Mouse (Mus musculus): Measurements from ENCODE around the gene Tmed10. TPM values are rescaled to one million over a fixed set of nuclear protein-coding genes. Genes with fewer than 3 reads are reported as not detected.

Gene Tmed10
- polyA plus RNA-seq, 1 experiment from 2014 or later, result 230 TPM

- Histone ChIP-seq H3K4me2 (replicated peaks) (no peak overlapping the region), H3K4me1 (peaks cover 13% of the 10 kb centered on the region), H3K27ac (no peak overlapping the region), H3K27me3 (replicated peaks) (no peaks in the 10 kb centered on the region), H3K9ac (no peak overlapping the region), H3K4me3 (no peak overlapping the region), H3K9me3 (no peaks in the 10 kb centered on the region), H3K36me3 (peaks cover 16% of the 10 kb centered on the region)
- 74% methylated on average over 4 of the region's 4 CpGs for WGBS
- no peak for ATAC-seq (ENCODE audit: low FRiP score, low read depth)
Observed at GRCm38 (mm10) chr12:85342310-85342709, 32.3 kb downstream of the Tmed10 start.

GRCm38 (mm10) chr12:85341131-85341530, 33.5 kb downstream of the Tmed10 start:
- Histone ChIP-seq H3K4me2 (replicated peaks) (no peak overlapping the region), H3K4me3 (no peak overlapping the region), H3K4me1 (peaks cover 13% of the 10 kb centered on the region), H3K27ac (no peak overlapping the region), H3K9me3 (no peaks in the 10 kb centered on the region), H3K27me3 (replicated peaks) (no peaks in the 10 kb centered on the region), H3K36me3 (peaks cover 19% of the 10 kb centered on the region), H3K9ac (no peak overlapping the region)
- 54% methylated on average over 1 of the region's 1 CpGs for WGBS
- no peak for ATAC-seq (ENCODE audit: low FRiP score, low read depth)

GRCm38 (mm10) chr12:85339947-85340346, 34.7 kb downstream of the Tmed10 start:
- Histone ChIP-seq H3K27me3 (replicated peaks) (no peaks in the 10 kb centered on the region), H3K4me1 (peaks cover 13% of the 10 kb centered on the region), H3K27ac (no peak overlapping the region), H3K4me2 (replicated peaks) (peak overlapping the region; percentile 78), H3K9ac (no peak overlapping the region), H3K4me3 (no peak overlapping the region), H3K9me3 (no peaks in the 10 kb centered on the region), H3K36me3 (peaks cover 21% of the 10 kb centered on the region)
- no peak for ATAC-seq (ENCODE audit: low FRiP score, low read depth)
- 46% methylated on average over 4 of the region's 4 CpGs for whole genome bisulfite sequencing

- Histone ChIP-seq H3K9ac (peak within 1 kb of the TSS; percentile 95), H3K4me2 (replicated peaks) (peak within 1 kb of the TSS; percentile 78), H3K4me1 (peaks cover 13% of the 10 kb centered on the region), H3K9me3 (no peaks in the 10 kb centered on the region), H3K4me3 (peak within 1 kb of the TSS; percentile 98), H3K36me3 (peaks cover 19% of the 10 kb centered on the region; the same call in 1 of the 2 replicates), H3K27me3 (replicated peaks) (no peaks in the 10 kb centered on the region), H3K27ac (peak within 1 kb of the TSS; percentile 64; the same call in 1 of the 2 replicates)
- WGBS, result 0% methylated on average over 36 of the region's 36 CpGs
- peak; percentile 84 for ATAC-seq (ENCODE audit: low FRiP score, low read depth)
Observed at GRCm38 (mm10) chr12:85339243-85339729, 35.4 kb downstream of the Tmed10 start, which contains the start of gene Nek9. Gene Nek9, minus strand, starts transcription at chr12:85339362.

- H3K9me3 ChIP-seq, result no peaks in the 10 kb centered on the region
- no peaks in the 10 kb centered on the region for H3K27me3 ChIP-seq (replicated peaks)
- ATAC-seq (ENCODE audit: low FRiP score, low read depth), result peak; percentile 74
- peak overlapping the region; percentile 95 for H3K9ac ChIP-seq
- under 1% methylated on average over 36 of the region's 42 CpGs for WGBS
- H3K36me3 ChIP-seq, result peaks cover 23% of the 10 kb centered on the region; the same call in 1 of the 2 replicates
- H3K4me3 ChIP-seq, result peak overlapping the region; percentile 98
- peaks cover 13% of the 10 kb centered on the region for H3K4me1 ChIP-seq
- H3K4me2 ChIP-seq (replicated peaks), result peak overlapping the region; percentile 78
- H3K27ac ChIP-seq, result peak overlapping the region; percentile 64; the same call in 1 of the 2 replicates
Observed at GRCm38 (mm10) chr12:85338815-85339214, 35.8 kb downstream of the Tmed10 start.

- H3K4me3 ChIP-seq, result peak overlapping the region; percentile 98
- H3K27me3 ChIP-seq (replicated peaks), result no peaks in the 10 kb centered on the region
- 90% methylated on average over 6 of the region's 6 CpGs for WGBS
- H3K4me2 ChIP-seq (replicated peaks), result peak overlapping the region; percentile 78
- H3K9ac ChIP-seq, result peak overlapping the region; percentile 95; the same call in 1 of the 2 replicates
- H3K4me1 ChIP-seq, result peaks cover 13% of the 10 kb centered on the region
- ATAC-seq (ENCODE audit: low FRiP score, low read depth), result no peak
- H3K36me3 ChIP-seq, result peaks cover 25% of the 10 kb centered on the region
- no peaks in the 10 kb centered on the region for H3K9me3 ChIP-seq
- H3K27ac ChIP-seq, result no peak overlapping the region
Observed at GRCm38 (mm10) chr12:85337567-85338311, 36.9 kb downstream of the Tmed10 start.

GRCm38 (mm10) chr12:85330153-85330552, 44.5 kb downstream of the Tmed10 start:
- Histone ChIP-seq H3K4me2 (replicated peaks) (no peak overlapping the region), H3K27me3 (replicated peaks) (no peaks in the 10 kb centered on the region), H3K27ac (no peak overlapping the region), H3K4me3 (no peak overlapping the region), H3K36me3 (peaks cover 73% of the 10 kb centered on the region), H3K4me1 (no peaks in the 10 kb centered on the region), H3K9ac (no peak overlapping the region), H3K9me3 (no peaks in the 10 kb centered on the region)
- WGBS, result 95% methylated on average over 7 of the region's 7 CpGs
- no peak for ATAC-seq (ENCODE audit: low FRiP score, low read depth)

- peaks cover 90% of the 10 kb centered on the region for H3K36me3 ChIP-seq
- 93% methylated on average over 3 of the region's 3 CpGs for whole genome bisulfite sequencing
Observed at GRCm38 (mm10) chr12:85308651-85309050, 66.0 kb downstream of the Tmed10 start.

GRCm38 (mm10) chr12:85305247-85305892, 69.3 kb downstream of the Tmed10 start:
- no peak overlapping the region for H3K27ac ChIP-seq
- 48% methylated on average over 16 of the region's 16 CpGs for WGBS
- H3K9me3 ChIP-seq, result no peaks in the 10 kb centered on the region
- H3K27me3 ChIP-seq (replicated peaks), result no peaks in the 10 kb centered on the region
- no peaks in the 10 kb centered on the region for H3K4me1 ChIP-seq
- peaks cover 88% of the 10 kb centered on the region for H3K36me3 ChIP-seq
- no peak for ATAC-seq (ENCODE audit: low FRiP score, low read depth)
- H3K4me2 ChIP-seq (replicated peaks), result no peak overlapping the region
- no peak overlapping the region for H3K9ac ChIP-seq
- no peak overlapping the region for H3K4me3 ChIP-seq

More at GRCm38 (mm10) chr12:85308651-85309050, 66.0 kb downstream of the Tmed10 start:
- Histone ChIP-seq H3K27me3 (replicated peaks) (no peaks in the 10 kb centered on the region), H3K27ac (no peak overlapping the region), H3K9me3 (no peaks in the 10 kb centered on the region), H3K4me1 (no peaks in the 10 kb centered on the region), H3K4me3 (no peak overlapping the region), H3K4me2 (replicated peaks) (no peak overlapping the region), H3K9ac (no peak overlapping the region)
- ATAC-seq (ENCODE audit: low FRiP score, low read depth), result no peak

- H3K4me1 ChIP-seq, result no peaks in the 10 kb centered on the region
- H3K36me3 ChIP-seq, result peaks cover 88% of the 10 kb centered on the region
- H3K27ac ChIP-seq, result no peak overlapping the region
- no peak for ATAC-seq (ENCODE audit: low FRiP score, low read depth)
- 77% methylated on average over 4 of the region's 4 CpGs for WGBS
- H3K4me2 ChIP-seq (replicated peaks), result no peak overlapping the region
- no peaks in the 10 kb centered on the region for H3K27me3 ChIP-seq (replicated peaks)
- H3K9me3 ChIP-seq, result no peaks in the 10 kb centered on the region
- H3K9ac ChIP-seq, result no peak overlapping the region
- no peak overlapping the region for H3K4me3 ChIP-seq
Observed at GRCm38 (mm10) chr12:85304725-85305124, 69.9 kb downstream of the Tmed10 start.

GRCm38 (mm10) chr12:85303256-85303655, 71.4 kb downstream of the Tmed10 start:
- peaks cover 80% of the 10 kb centered on the region for H3K36me3 ChIP-seq
- no peak overlapping the region for H3K4me2 ChIP-seq (replicated peaks)
- H3K27me3 ChIP-seq (replicated peaks), result no peaks in the 10 kb centered on the region
- no peaks in the 10 kb centered on the region for H3K9me3 ChIP-seq
- no peak overlapping the region for H3K27ac ChIP-seq
- WGBS, result 69% methylated on average over 2 of the region's 2 CpGs
- peaks cover 7% of the 10 kb centered on the region; the same call in 1 of the 2 replicates for H3K4me1 ChIP-seq
- H3K9ac ChIP-seq, result no peak overlapping the region
- no peak for ATAC-seq (ENCODE audit: low FRiP score, low read depth)
- no peak overlapping the region for H3K4me3 ChIP-seq

- H3K4me3 ChIP-seq, result no peak overlapping the region
- peaks cover 14% of the 10 kb centered on the region for H3K4me1 ChIP-seq
- no peak overlapping the region for H3K4me2 ChIP-seq (replicated peaks)
- peaks cover 40% of the 10 kb centered on the region for H3K36me3 ChIP-seq
- H3K27me3 ChIP-seq (replicated peaks), result no peaks in the 10 kb centered on the region
- H3K9me3 ChIP-seq, result peaks cover 3% of the 10 kb centered on the region; the same call in 1 of the 2 replicates
- ATAC-seq (ENCODE audit: low FRiP score, low read depth), result no peak
- 69% methylated on average over 1 of the region's 1 CpGs for WGBS
- no peak overlapping the region for H3K27ac ChIP-seq
- H3K9ac ChIP-seq, result no peak overlapping the region
Observed at GRCm38 (mm10) chr12:85298835-85299180, 75.8 kb downstream of the Tmed10 start.

All from neural tube, embryonic 12.5 days (tissue).